ENCODE assay signal across 19 mouse cellular contexts in genomic region chr2:77477536-77477935, GRCm38 (mm10).
"Had no signal": no experiment of that assay in that cellular context is flagged by ENCODE, and none has a peak within 500 bp of the region (broad histone marks: within the 10 kb centered on the region; RNA-seq: fewer than 3 reads in every experiment).

No protein-coding gene starts in this region.

- H3K36me3 ChIP-seq: midbrain, embryonic 10.5 days; midbrain, embryonic 12.5 days; neural tube, embryonic 13.5 days; neural tube, embryonic 15.5 days; stomach, embryonic 15.5 days had no signal

- DNase-seq: lung, adult 18-20 months; lung, embryonic 14.5 days; lung, postnatal 10 days; lung, postnatal 4 days; midbrain, embryonic 14.5 days; retina, postnatal 1 day; right cerebral cortex, adult 18-20 months; right cerebral cortex, postnatal 25 days; right cerebral cortex, postnatal 4 days; thymus, adult 2 months; thymus, postnatal 25 days; thymus, postnatal 4 days had no signal

- H3K27ac ChIP-seq: midbrain, embryonic 10.5 days; midbrain, embryonic 12.5 days; neural tube, embryonic 13.5 days; neural tube, embryonic 15.5 days; stomach, embryonic 15.5 days; stomach, postnatal 0 days had no signal

- H3K27me3 ChIP-seq: midbrain, embryonic 12.5 days; neural tube, embryonic 13.5 days; neural tube, embryonic 15.5 days; stomach, embryonic 15.5 days had no signal

- H3K4me3 ChIP-seq: midbrain, embryonic 10.5 days; midbrain, embryonic 12.5 days; myocyte; neural tube, embryonic 13.5 days; neural tube, embryonic 15.5 days; stomach, embryonic 15.5 days had no signal

- H3K4me1 ChIP-seq: midbrain, embryonic 10.5 days; midbrain, embryonic 12.5 days; neural tube, embryonic 15.5 days; stomach, embryonic 15.5 days had no signal
